Mouse (Mus musculus): Measurements from ENCODE around the gene Ehd4.

GRCm38 (mm10) chr2:120142336-120142735 is 12.1 kb downstream of the Ehd4 start:
- TF ChIP-seq POLR2A (IDR thresholded peaks at IDR 0.05; ENCODE audit: extremely low read depth, insufficient read depth, low read length) (no peak), CTCF (IDR thresholded peaks at IDR 0.05; ENCODE audit: low read depth, low read length) (no peak)

Measured in liver, adult 2 months (tissue).